In genomic region chr2:166353447-166354111, GRCm38 (mm10) we compare ENCODE assay signal across 8 mouse cellular contexts.
DNase-seq lines count a peak whose midpoint lies in the region; ATAC-seq and TF ChIP-seq lines count a peak whose summit lies in the region.

No protein-coding gene starts in this region.

- peaks cover 17% of the 10 kb centered on the region for H3K4me1 ChIP-seq in embryonic facial prominence, embryonic 14.5 days (ENCODE audit: control insufficient read depth, insufficient read depth, low read length)
- peaks cover 35% of the 10 kb centered on the region for H3K4me1 ChIP-seq in limb, embryonic 12.5 days (replicated peaks)
- H3K4me1 ChIP-seq in thymus, adult 2 months (replicated peaks; ENCODE audit: control insufficient read depth, insufficient read depth, low read length): peaks cover 8% of the 10 kb centered on the region; the same call in 1 of the 2 replicates

- H3K9ac ChIP-seq in embryonic facial prominence, embryonic 14.5 days (ENCODE audit: low read depth, low read length): 0 out of 2 replicates have a peak overlapping the region, but pooled peaks have one; percentile 28
- H3K9ac ChIP-seq in limb, embryonic 12.5 days (replicated peaks): no peak overlapping the region

- intact Hi-C loops in heart, postnatal 25 days (cut with DNase I): no loop called here

- no peaks in the 10 kb centered on the region for H3K36me3 ChIP-seq in embryonic facial prominence, embryonic 14.5 days (ENCODE audit: control insufficient read depth, insufficient read depth, low read length)
- no peaks in the 10 kb centered on the region for H3K36me3 ChIP-seq in limb, embryonic 12.5 days
- no peaks in the 10 kb centered on the region for H3K36me3 ChIP-seq in thymus, adult 2 months (ENCODE audit: control insufficient read depth, insufficient read depth, low read length)

- peak; percentile 67 for ATAC-seq in embryonic facial prominence, embryonic 14.5 days (ENCODE audit: low read depth)
- ATAC-seq in limb, embryonic 12.5 days (ENCODE audit: insufficient number of reproducible peaks, insufficient read depth, low FRiP score, low TSS enrichment, low read depth): no peak

- H3K4me2 ChIP-seq in embryonic facial prominence, embryonic 14.5 days (ENCODE audit: low read depth, low read length): no peak overlapping the region
- H3K4me2 ChIP-seq in limb, embryonic 12.5 days: no peak overlapping the region

- DNase-seq in adrenal gland, adult 18-20 months (ENCODE audit: low spot score in 2 of 2): peak; percentile 44 to 47
- peak; percentile 65 for DNase-seq in embryonic facial prominence, embryonic 14.5 days (ENCODE audit: low spot score)
- DNase-seq in heart, postnatal 25 days (ENCODE audit: low spot score): peak; percentile 35
- DNase-seq in ovary, postnatal 36 days (ENCODE audit: low spot score): peak; percentile 42
- DNase-seq in cerebellum, adult 11 months: no peak
- DNase-seq in urinary bladder, postnatal 10 days (ENCODE audit: low spot score): no peak
- DNase-seq in thymus, adult 2 months: no peak

- no peaks in the 10 kb centered on the region for H3K9me3 ChIP-seq in embryonic facial prominence, embryonic 14.5 days (ENCODE audit: control insufficient read depth, low read length)
- no peaks in the 10 kb centered on the region for H3K9me3 ChIP-seq in limb, embryonic 12.5 days

- no peaks in the 10 kb centered on the region for H3K27me3 ChIP-seq in embryonic facial prominence, embryonic 14.5 days (replicated peaks; ENCODE audit: control insufficient read depth, insufficient read depth, low read length)
- no peaks in the 10 kb centered on the region for H3K27me3 ChIP-seq in limb, embryonic 12.5 days
- no peaks in the 10 kb centered on the region for H3K27me3 ChIP-seq in thymus, adult 2 months (ENCODE audit: control insufficient read depth, insufficient read depth, low read length)

- WGBS in embryonic facial prominence, embryonic 14.5 days: 51% methylated on average over 12 of the region's 12 CpGs
- WGBS in limb, embryonic 12.5 days: 73% methylated on average over 12 of the region's 12 CpGs
- 20% methylated on average over 12 of the region's 12 CpGs for WGBS in thymus, adult 2 months

- TF ChIP-seq POLR2A in thymus, adult 2 months (IDR thresholded peaks at IDR 0.05; ENCODE audit: control insufficient read depth, extremely low read depth, insufficient read depth, low read length, poor library complexity): no peak

- peak overlapping the region; percentile 30 for H3K27ac ChIP-seq in embryonic facial prominence, embryonic 14.5 days (replicated peaks; ENCODE audit: low read depth, low read length)
- H3K27ac ChIP-seq in limb, embryonic 12.5 days: 0 out of 2 replicates have a peak overlapping the region, but pooled peaks have one; percentile 19
- H3K27ac ChIP-seq in thymus, adult 2 months (ENCODE audit: control insufficient read depth, insufficient read depth, low read length): no peak overlapping the region

- no peak for TF ChIP-seq CTCF in thymus, adult 2 months (IDR thresholded peaks at IDR 0.05; ENCODE audit: borderline replicate concordance, control insufficient read depth, extremely low read depth, insufficient read depth, low read length, poor library complexity)

- H3K4me3 ChIP-seq in embryonic facial prominence, embryonic 14.5 days (ENCODE audit: low read depth, low read length): no peak overlapping the region
- H3K4me3 ChIP-seq in limb, embryonic 12.5 days (replicated peaks): no peak overlapping the region
- no peak overlapping the region for H3K4me3 ChIP-seq in thymus, adult 2 months (ENCODE audit: control insufficient read depth, insufficient read depth, low read length)

Comparison
In these comparisons a context has a peak if more than half of its experiments do, and no peak if none do; other contexts are left out.
1. DNase-seq: peak in adrenal gland, adult 18-20 months (2 of 2), embryonic facial prominence, embryonic 14.5 days (single experiment), heart, postnatal 25 days (single experiment) and ovary, postnatal 36 days (single experiment); none in cerebellum, adult 11 months (single experiment), urinary bladder, postnatal 10 days (single experiment) and thymus, adult 2 months (single experiment).